Mouse (Mus musculus): Measurements from ENCODE around the gene Mgat1. TPM values are rescaled to one million over a fixed set of nuclear protein-coding genes. Genes with fewer than 3 reads are reported as not detected.

The Mgat1 gene
- polyA plus RNA-seq, 1 experiment: 44.5 TPM

GRCm38 (mm10) chr11:49235459-49236207 lies 8.4 kb upstream of the Mgat1 start:
- Histone ChIP-seq H3K27me3 (ENCODE audit: control insufficient read depth, insufficient read depth, insufficient read length) (no peaks in the 10 kb centered on the region), H3K79me2 (ENCODE audit: control insufficient read depth, insufficient read depth) (no peaks in the 10 kb centered on the region), H3K79me3 (ENCODE audit: low read depth) (no peaks in the 10 kb centered on the region), H3K4me3 (ENCODE audit: insufficient read depth, poor library complexity, severe bottlenecking) (no peak overlapping the region), H3K36me3 (ENCODE audit: control insufficient read depth, insufficient read depth) (no peaks in the 10 kb centered on the region), H3ac (ENCODE audit: control insufficient read depth, insufficient read length, low read depth) (no peak overlapping the region)
- TF ChIP-seq FOSL1 (IDR thresholded peaks at IDR 0.05; ENCODE audit: insufficient read depth, low read length, poor library complexity, severe bottlenecking): no peak
- TF ChIP-seq MYOG (IDR thresholded peaks at IDR 0.05; ENCODE audit: control insufficient read depth, extremely low read depth, insufficient read length): no peak
- TF ChIP-seq MAX (IDR thresholded peaks at IDR 0.05): no peak
- TF ChIP-seq CEBPB (IDR thresholded peaks at IDR 0.05; ENCODE audit: low read depth): no peak
- TF ChIP-seq MYOD1 (IDR thresholded peaks at IDR 0.05; ENCODE audit: control insufficient read depth, insufficient read length, low read depth): no peak
- no peak for TF ChIP-seq USF1 (IDR thresholded peaks at IDR 0.05; ENCODE audit: low read depth)
- TF ChIP-seq CTCF (IDR thresholded peaks at IDR 0.05; ENCODE audit: control insufficient read depth, insufficient read depth, insufficient read length): no peak

- no peak for TF ChIP-seq MAX (IDR thresholded peaks at IDR 0.05)
- TF ChIP-seq MYOG (IDR thresholded peaks at IDR 0.05; ENCODE audit: control insufficient read depth, extremely low read depth, insufficient read length): no peak
- TF ChIP-seq MYOD1 (IDR thresholded peaks at IDR 0.05; ENCODE audit: control insufficient read depth, insufficient read length, low read depth): no peak
- no peak for TF ChIP-seq FOSL1 (IDR thresholded peaks at IDR 0.05; ENCODE audit: insufficient read depth, low read length, poor library complexity, severe bottlenecking)
- no peak for TF ChIP-seq USF1 (IDR thresholded peaks at IDR 0.05; ENCODE audit: low read depth)
- no peak for TF ChIP-seq CEBPB (IDR thresholded peaks at IDR 0.05; ENCODE audit: low read depth)
- TF ChIP-seq CTCF (IDR thresholded peaks at IDR 0.05; ENCODE audit: control insufficient read depth, insufficient read depth, insufficient read length): no peak
- H3K4me3 ChIP-seq (ENCODE audit: insufficient read depth, poor library complexity, severe bottlenecking): no peak overlapping the region
- H3K36me3 ChIP-seq (ENCODE audit: control insufficient read depth, insufficient read depth): no peaks in the 10 kb centered on the region
- H3ac ChIP-seq (ENCODE audit: control insufficient read depth, insufficient read length, low read depth): no peak overlapping the region
- no peaks in the 10 kb centered on the region for H3K27me3 ChIP-seq (ENCODE audit: control insufficient read depth, insufficient read depth, insufficient read length)
- H3K79me2 ChIP-seq (ENCODE audit: control insufficient read depth, insufficient read depth): no peaks in the 10 kb centered on the region
- no peaks in the 10 kb centered on the region for H3K79me3 ChIP-seq (ENCODE audit: low read depth)
These were observed 7.1 kb upstream of the Mgat1 start for GRCm38 (mm10) chr11:49236891-49237290.

GRCm38 (mm10) chr11:49237532-49237931 lies 6.5 kb upstream of the Mgat1 start:
- H3K27me3 ChIP-seq (ENCODE audit: control insufficient read depth, insufficient read depth, insufficient read length): no peaks in the 10 kb centered on the region

GRCm38 (mm10) chr11:49240310-49240709 lies 3.7 kb upstream of the Mgat1 start:
- Histone ChIP-seq H3K27me3 (ENCODE audit: control insufficient read depth, insufficient read depth, insufficient read length) (no peaks in the 10 kb centered on the region), H3K36me3 (ENCODE audit: control insufficient read depth, insufficient read depth) (no peaks in the 10 kb centered on the region), H3K79me3 (ENCODE audit: low read depth) (no peaks in the 10 kb centered on the region), H3K79me2 (ENCODE audit: control insufficient read depth, insufficient read depth) (no peaks in the 10 kb centered on the region), H3ac (ENCODE audit: control insufficient read depth, insufficient read length, low read depth) (no peak overlapping the region), H3K4me3 (ENCODE audit: insufficient read depth, poor library complexity, severe bottlenecking) (no peak overlapping the region)
- TF ChIP-seq FOSL1 (IDR thresholded peaks at IDR 0.05; ENCODE audit: insufficient read depth, low read length, poor library complexity, severe bottlenecking) (no peak), MYOD1 (IDR thresholded peaks at IDR 0.05; ENCODE audit: control insufficient read depth, insufficient read length, low read depth) (no peak), MYOG (IDR thresholded peaks at IDR 0.05; ENCODE audit: control insufficient read depth, extremely low read depth, insufficient read length) (no peak), CEBPB (IDR thresholded peaks at IDR 0.05; ENCODE audit: low read depth) (no peak), USF1 (IDR thresholded peaks at IDR 0.05; ENCODE audit: low read depth) (no peak), MAX (IDR thresholded peaks at IDR 0.05) (no peak), CTCF (IDR thresholded peaks at IDR 0.05; ENCODE audit: control insufficient read depth, insufficient read depth, insufficient read length) (no peak)

More at GRCm38 (mm10) chr11:49237532-49237931, 6.5 kb upstream of the Mgat1 start:
- no peak overlapping the region for H3ac ChIP-seq (ENCODE audit: control insufficient read depth, insufficient read length, low read depth)
- H3K79me3 ChIP-seq (ENCODE audit: low read depth): no peaks in the 10 kb centered on the region
- H3K79me2 ChIP-seq (ENCODE audit: control insufficient read depth, insufficient read depth): no peaks in the 10 kb centered on the region
- TF ChIP-seq MAX (IDR thresholded peaks at IDR 0.05) (no peak), USF1 (IDR thresholded peaks at IDR 0.05; ENCODE audit: low read depth) (no peak), MYOG (IDR thresholded peaks at IDR 0.05; ENCODE audit: control insufficient read depth, extremely low read depth, insufficient read length) (no peak), FOSL1 (IDR thresholded peaks at IDR 0.05; ENCODE audit: insufficient read depth, low read length, poor library complexity, severe bottlenecking) (no peak), MYOD1 (IDR thresholded peaks at IDR 0.05; ENCODE audit: control insufficient read depth, insufficient read length, low read depth) (no peak), CEBPB (IDR thresholded peaks at IDR 0.05; ENCODE audit: low read depth) (no peak), CTCF (IDR thresholded peaks at IDR 0.05; ENCODE audit: control insufficient read depth, insufficient read depth, insufficient read length) (no peak)
- H3K36me3 ChIP-seq (ENCODE audit: control insufficient read depth, insufficient read depth): no peaks in the 10 kb centered on the region
- H3K4me3 ChIP-seq (ENCODE audit: insufficient read depth, poor library complexity, severe bottlenecking): no peak overlapping the region

- H3K79me2 ChIP-seq (ENCODE audit: control insufficient read depth, insufficient read depth): no peaks in the 10 kb centered on the region
- H3K79me3 ChIP-seq (ENCODE audit: low read depth): no peaks in the 10 kb centered on the region
- H3K27me3 ChIP-seq (ENCODE audit: control insufficient read depth, insufficient read depth, insufficient read length): no peaks in the 10 kb centered on the region
- no peak overlapping the region for H3ac ChIP-seq (ENCODE audit: control insufficient read depth, insufficient read length, low read depth)
- no peak overlapping the region for H3K4me3 ChIP-seq (ENCODE audit: insufficient read depth, poor library complexity, severe bottlenecking)
- H3K36me3 ChIP-seq (ENCODE audit: control insufficient read depth, insufficient read depth): no peaks in the 10 kb centered on the region
- TF ChIP-seq CTCF (IDR thresholded peaks at IDR 0.05; ENCODE audit: control insufficient read depth, insufficient read depth, insufficient read length): no peak
- TF ChIP-seq MYOD1 (IDR thresholded peaks at IDR 0.05; ENCODE audit: control insufficient read depth, insufficient read length, low read depth): no peak
- no peak for TF ChIP-seq CEBPB (IDR thresholded peaks at IDR 0.05; ENCODE audit: low read depth)
- TF ChIP-seq FOSL1 (IDR thresholded peaks at IDR 0.05; ENCODE audit: insufficient read depth, low read length, poor library complexity, severe bottlenecking): no peak
- TF ChIP-seq USF1 (IDR thresholded peaks at IDR 0.05; ENCODE audit: low read depth): no peak
- no peak for TF ChIP-seq MAX (IDR thresholded peaks at IDR 0.05)
- no peak for TF ChIP-seq MYOG (IDR thresholded peaks at IDR 0.05; ENCODE audit: control insufficient read depth, extremely low read depth, insufficient read length)
These were observed 3.1 kb upstream of the Mgat1 start for GRCm38 (mm10) chr11:49240874-49241273.

Measured in C2C12 (cell line).